Mouse (Mus musculus): ENCODE measurements around the gene Clcn6. TPM values are rescaled to one million over a fixed set of nuclear protein-coding genes. Genes with fewer than 3 reads are reported as not detected.

Gene Clcn6
- 2.7 and 2.8 TPM in 2 replicates for polyA plus RNA-seq (2012; rRNA removed)

DNA sequence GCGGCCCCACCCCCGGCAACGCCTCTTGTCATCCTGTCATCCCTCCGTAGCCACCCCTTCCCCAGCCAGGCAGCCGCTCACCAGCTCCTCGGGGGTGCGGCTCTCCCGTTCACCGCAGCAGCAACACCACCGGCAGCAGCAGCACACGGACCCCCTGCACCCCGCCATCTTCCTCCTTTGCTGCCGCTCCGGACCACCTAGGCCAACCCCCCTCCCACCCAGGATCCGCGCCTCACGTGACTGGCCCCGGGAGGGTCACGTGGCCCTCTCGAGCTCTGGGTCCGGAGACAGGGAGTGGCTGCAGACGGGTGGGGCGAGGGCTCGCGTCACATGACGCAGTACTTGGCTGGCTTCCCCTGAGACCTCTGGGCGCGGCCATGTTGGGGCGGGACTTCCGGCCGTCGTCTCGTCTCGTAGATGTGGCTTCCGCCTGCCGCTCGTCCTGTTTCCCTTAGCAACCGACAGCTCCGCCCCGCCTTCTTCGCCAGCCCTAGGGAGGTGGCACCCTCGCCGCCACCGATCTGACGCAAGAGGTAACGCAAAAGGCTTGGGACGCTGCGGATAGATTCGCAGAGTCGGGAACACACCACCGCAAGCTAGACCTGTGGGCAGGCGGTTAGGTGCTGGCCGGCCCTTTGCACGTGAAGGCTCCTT, at the start of gene Clcn6, which contains the start of gene Mthfr:
TSS of gene Clcn6 (minus strand) at position 222 of the 654 bp plus-strand sequence.
TSS of gene Mthfr (plus strand) at position 478 of the 654 bp plus-strand sequence.
- peak within 1 kb of the TSS; percentile 81 for H3K27ac ChIP-seq (ENCODE audit: insufficient read depth, low read depth, low read length)
- no peak for TF ChIP-seq CTCF (IDR thresholded peaks at IDR 0.05; ENCODE audit: extremely low read depth, insufficient read length, insufficient replicate concordance, low read depth, low read length)
- peak; percentile 53 for TF ChIP-seq POLR2A (IDR thresholded peaks at IDR 0.05; ENCODE audit: low read depth, low read length)
- under 1% methylated on average over 54 of the region's 54 CpGs for WGBS
- H3K4me1 ChIP-seq (ENCODE audit: control insufficient read depth, insufficient read depth, insufficient read length, low read length), result peaks cover 12% of the 10 kb centered on the region; the same call in 1 of the 2 replicates
- no peaks in the 10 kb centered on the region for H3K27me3 ChIP-seq (ENCODE audit: control insufficient read depth, insufficient read depth, low read length)
- peak within 1 kb of the TSS; percentile 90 for H3K4me3 ChIP-seq (ENCODE audit: low read depth, low read length)
- no peaks in the 10 kb centered on the region for H3K36me3 ChIP-seq (ENCODE audit: control insufficient read depth, insufficient read depth, low read length)

DNA sequence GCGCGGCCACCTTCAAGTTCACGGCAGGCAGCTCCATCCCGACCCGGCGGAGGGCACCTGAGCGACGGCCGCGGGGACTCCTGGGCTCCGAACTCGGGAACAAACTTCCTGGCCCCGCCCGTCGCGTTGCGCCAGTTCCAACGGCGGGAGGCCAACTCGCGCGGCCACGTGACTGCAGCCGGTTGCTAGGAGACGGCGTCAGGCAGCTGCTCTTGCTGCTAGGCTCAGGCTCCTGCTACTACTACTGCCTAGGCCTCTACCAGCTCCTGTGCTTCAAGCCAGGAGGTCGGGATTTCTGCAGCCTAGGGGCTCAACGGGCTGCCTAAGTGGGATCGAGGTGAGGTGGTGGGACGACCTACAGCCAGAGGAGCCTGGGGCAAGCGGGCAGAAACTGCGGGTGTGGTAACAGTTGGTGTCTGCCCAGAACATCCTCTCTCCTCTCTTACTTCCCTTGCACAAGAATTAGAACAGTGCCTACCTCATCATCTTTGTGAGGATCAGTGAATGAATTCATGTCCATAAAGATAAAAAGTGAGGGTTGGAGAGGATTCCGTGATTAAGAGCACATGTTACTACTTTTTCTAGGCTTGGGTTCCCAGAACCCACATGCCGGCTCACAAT, 49.4 kb upstream of the Clcn6 start, which contains the start of gene Agtrap:
TSS of gene Agtrap (minus strand) at position 125 of the 621 bp plus-strand sequence.
- no peaks in the 10 kb centered on the region for H3K27me3 ChIP-seq (ENCODE audit: control insufficient read depth, insufficient read depth, low read length)
- H3K4me1 ChIP-seq (ENCODE audit: control insufficient read depth, insufficient read depth, insufficient read length, low read length), result peaks cover 14% of the 10 kb centered on the region
- H3K4me3 ChIP-seq (ENCODE audit: low read depth, low read length), result peak within 1 kb of the TSS; percentile 74
- H3K27ac ChIP-seq (ENCODE audit: insufficient read depth, low read depth, low read length), result 0 out of 2 replicates have a peak within 1 kb of the TSS, but pooled peaks have one; percentile 5
- H3K36me3 ChIP-seq (ENCODE audit: control insufficient read depth, insufficient read depth, low read length), result no peaks in the 10 kb centered on the region
- WGBS, result 8% methylated on average over 34 of the region's 34 CpGs
- TF ChIP-seq POLR2A (IDR thresholded peaks at IDR 0.05; ENCODE audit: low read depth, low read length), result no peak
- TF ChIP-seq CTCF (IDR thresholded peaks at IDR 0.05; ENCODE audit: extremely low read depth, insufficient read length, insufficient replicate concordance, low read depth, low read length), result no peak

DNA sequence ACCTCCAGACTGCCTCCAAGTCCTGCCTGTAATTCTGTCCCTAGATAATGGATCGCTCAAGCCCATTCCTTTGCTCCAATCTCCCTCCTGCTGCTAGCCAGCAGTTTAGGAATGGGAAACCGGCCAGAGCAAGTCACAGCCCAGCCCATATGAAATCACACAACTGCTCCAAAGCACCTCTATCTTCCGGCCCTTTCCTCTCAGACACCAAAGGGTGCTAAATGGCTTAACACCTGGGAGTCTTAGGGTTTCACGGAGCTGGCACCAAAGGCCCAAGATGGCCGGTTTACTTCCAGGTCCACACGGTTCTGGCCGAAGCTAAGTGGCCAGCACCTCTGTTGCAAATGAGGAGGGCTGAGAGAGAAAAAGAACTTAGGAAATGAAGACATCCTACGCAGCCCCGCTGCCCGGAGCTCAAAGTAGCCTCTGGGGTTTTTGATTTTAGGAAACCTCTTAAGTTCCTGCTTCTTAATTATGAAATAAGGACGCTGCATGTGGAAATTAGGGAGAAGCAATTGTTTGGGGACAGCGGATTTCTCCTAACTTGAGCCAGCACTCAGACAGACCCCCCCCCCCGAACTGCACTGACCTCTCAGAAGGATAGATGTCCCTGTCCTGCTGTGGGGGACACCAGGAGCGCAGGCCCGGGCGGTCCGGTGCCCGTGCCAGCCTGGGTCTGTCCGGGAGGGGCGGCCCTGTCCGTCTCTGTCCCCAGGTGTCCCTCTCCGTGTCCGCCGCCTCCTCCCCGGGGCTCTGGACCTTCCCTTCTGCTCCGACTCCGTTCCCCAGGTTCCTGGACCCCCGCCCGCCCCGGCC, 48.7 kb upstream of the Clcn6 start:
- Histone ChIP-seq H3K4me3 (ENCODE audit: low read depth, low read length) (peak overlapping the region; percentile 74), H3K4me1 (ENCODE audit: control insufficient read depth, insufficient read depth, insufficient read length, low read length) (peaks cover 14% of the 10 kb centered on the region), H3K36me3 (ENCODE audit: control insufficient read depth, insufficient read depth, low read length) (no peaks in the 10 kb centered on the region), H3K27me3 (ENCODE audit: control insufficient read depth, insufficient read depth, low read length) (no peaks in the 10 kb centered on the region), H3K27ac (ENCODE audit: insufficient read depth, low read depth, low read length) (0 out of 2 replicates have a peak overlapping the region, but pooled peaks have one; percentile 5)
- TF ChIP-seq POLR2A (IDR thresholded peaks at IDR 0.05; ENCODE audit: low read depth, low read length) (no peak), CTCF (IDR thresholded peaks at IDR 0.05; ENCODE audit: extremely low read depth, insufficient read length, insufficient replicate concordance, low read depth, low read length) (no peak)
- 3% methylated on average over 30 of the region's 30 CpGs for WGBS

DNA sequence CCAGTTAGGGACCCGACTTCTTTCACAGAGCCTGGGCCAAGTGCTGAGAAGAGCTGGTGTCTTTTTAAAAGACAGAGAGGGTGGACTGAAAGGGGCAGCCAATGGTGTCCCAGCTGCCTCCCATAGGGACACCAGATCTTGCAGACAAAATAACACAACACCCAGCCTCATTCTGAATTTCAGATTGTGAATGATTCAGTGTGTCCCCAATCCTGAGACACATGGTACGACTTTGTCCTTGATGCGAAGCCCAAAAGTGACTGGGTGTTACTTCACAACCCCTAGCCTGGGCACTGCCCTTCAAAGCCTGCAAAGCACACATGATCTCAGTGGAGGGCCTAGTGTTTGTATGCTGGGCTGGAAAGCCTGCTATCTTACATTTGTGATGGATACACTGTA, 47.3 kb upstream of the Clcn6 start:
- Histone ChIP-seq H3K36me3 (ENCODE audit: control insufficient read depth, insufficient read depth, low read length) (peaks cover 6% of the 10 kb centered on the region), H3K27ac (ENCODE audit: insufficient read depth, low read depth, low read length) (no peak overlapping the region), H3K4me3 (ENCODE audit: low read depth, low read length) (no peak overlapping the region), H3K4me1 (ENCODE audit: control insufficient read depth, insufficient read depth, insufficient read length, low read length) (peaks cover 14% of the 10 kb centered on the region), H3K27me3 (ENCODE audit: control insufficient read depth, insufficient read depth, low read length) (no peaks in the 10 kb centered on the region)
- TF ChIP-seq CTCF (IDR thresholded peaks at IDR 0.05; ENCODE audit: extremely low read depth, insufficient read length, insufficient replicate concordance, low read depth, low read length), result no peak
- TF ChIP-seq POLR2A (IDR thresholded peaks at IDR 0.05; ENCODE audit: low read depth, low read length), result no peak
- 81% methylated on average over 3 of the region's 3 CpGs for WGBS

DNA sequence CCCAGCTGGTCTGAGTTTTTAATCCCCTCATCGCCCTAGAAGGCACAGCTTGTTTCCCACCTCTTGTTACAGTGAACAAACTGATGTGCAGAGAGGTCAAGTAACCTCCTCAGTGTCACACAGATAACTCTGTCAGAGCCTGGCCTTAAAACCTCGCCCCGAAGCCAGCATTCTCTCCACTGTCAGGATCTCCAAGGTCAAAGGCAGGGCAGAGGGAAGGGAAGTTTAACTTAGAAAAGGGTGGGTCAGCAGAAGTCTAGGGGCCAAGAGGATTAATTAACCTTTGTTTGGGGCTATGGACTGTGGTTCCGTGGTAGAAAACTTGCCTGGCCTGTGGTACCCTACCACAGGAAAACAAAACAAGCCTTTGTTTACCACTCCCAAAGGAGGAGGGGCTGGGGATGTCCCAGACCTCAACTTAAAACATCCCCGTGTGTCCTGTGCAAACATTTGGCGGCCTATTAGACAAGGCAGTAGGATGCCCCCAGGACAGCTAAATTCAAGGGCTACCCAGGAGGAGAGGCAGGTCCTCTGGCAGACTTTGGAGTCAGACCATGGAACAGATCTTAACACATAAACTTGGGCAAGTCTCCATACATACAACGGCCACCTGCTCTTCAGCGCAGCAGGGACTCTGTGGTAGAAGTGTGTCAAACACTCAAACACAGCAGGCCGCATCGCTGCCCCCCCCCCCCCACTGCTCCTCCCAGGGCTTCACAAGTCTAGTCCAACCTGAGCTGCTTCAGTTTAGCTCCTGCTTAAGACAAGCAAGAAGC, 46.7 kb upstream of the Clcn6 start:
- H3K4me3 ChIP-seq (ENCODE audit: low read depth, low read length), result no peak overlapping the region
- WGBS, result 58% methylated on average over 10 of the region's 10 CpGs
- TF ChIP-seq CTCF (IDR thresholded peaks at IDR 0.05; ENCODE audit: extremely low read depth, insufficient read length, insufficient replicate concordance, low read depth, low read length) (no peak), POLR2A (IDR thresholded peaks at IDR 0.05; ENCODE audit: low read depth, low read length) (no peak)
- no peak overlapping the region; the same call in 1 of the 2 replicates for H3K27ac ChIP-seq (ENCODE audit: insufficient read depth, low read depth, low read length)
- H3K4me1 ChIP-seq (ENCODE audit: control insufficient read depth, insufficient read depth, insufficient read length, low read length), result peaks cover 14% of the 10 kb centered on the region
- H3K27me3 ChIP-seq (ENCODE audit: control insufficient read depth, insufficient read depth, low read length), result no peaks in the 10 kb centered on the region
- H3K36me3 ChIP-seq (ENCODE audit: control insufficient read depth, insufficient read depth, low read length), result peaks cover 7% of the 10 kb centered on the region

DNA sequence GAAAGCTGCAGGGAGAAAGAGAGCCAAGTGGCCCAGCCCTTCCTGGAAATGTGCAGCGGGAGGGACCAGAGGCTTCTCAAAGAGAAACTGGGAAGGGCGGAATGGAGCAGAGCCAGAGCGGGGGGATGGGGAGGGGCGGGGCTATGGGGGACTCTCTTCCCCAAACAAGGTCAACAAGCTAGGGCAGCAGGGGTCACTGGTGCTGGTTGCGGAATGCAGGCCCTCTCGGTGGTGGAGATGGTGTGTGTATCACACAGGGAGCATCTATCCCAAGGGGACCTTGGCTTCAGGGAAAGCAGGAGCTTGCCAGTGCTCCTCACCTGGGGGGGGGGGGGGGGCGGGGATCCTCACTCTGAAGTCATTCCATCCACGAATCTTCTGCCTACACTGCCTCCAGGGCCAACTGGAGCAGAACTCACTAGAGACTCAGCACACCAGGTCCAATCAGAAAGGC, 45.7 kb upstream of the Clcn6 start:
- WGBS, result 42% methylated on average over 8 of the region's 8 CpGs
- H3K27ac ChIP-seq (ENCODE audit: insufficient read depth, low read depth, low read length), result no peak overlapping the region
- H3K27me3 ChIP-seq (ENCODE audit: control insufficient read depth, insufficient read depth, low read length), result no peaks in the 10 kb centered on the region
- no peak overlapping the region for H3K4me3 ChIP-seq (ENCODE audit: low read depth, low read length)
- no peak for TF ChIP-seq POLR2A (IDR thresholded peaks at IDR 0.05; ENCODE audit: low read depth, low read length)
- TF ChIP-seq CTCF (IDR thresholded peaks at IDR 0.05; ENCODE audit: extremely low read depth, insufficient read length, insufficient replicate concordance, low read depth, low read length), result no peak
- H3K4me1 ChIP-seq (ENCODE audit: control insufficient read depth, insufficient read depth, insufficient read length, low read length), result peaks cover 14% of the 10 kb centered on the region
- peaks cover 13% of the 10 kb centered on the region for H3K36me3 ChIP-seq (ENCODE audit: control insufficient read depth, insufficient read depth, low read length)

Measured in small intestine, adult 2 months (tissue).